Mouse (Mus musculus) embryonic fibroblast, embryonic 13.5 days (primary cell): ENCODE data around the gene Guca1b.

ENCODE experiments used
- CTCF ChIP-seq: IDR thresholded peaks from 2 replicates; pipeline ENCODE4 v1.5.1; 2011; ENCODE audit warnings: mild to moderate bottlenecking, control low read depth, low read length, moderate library complexity, borderline replicate concordance; ENCODE audit not compliant: insufficient read depth
- POLR2A ChIP-seq: IDR thresholded peaks from 2 replicates; pipeline ENCODE4 v1.6.1; 2011; ENCODE audit warnings: low read depth, mild to moderate bottlenecking, control low read depth, low read length, moderate library complexity

DNA sequence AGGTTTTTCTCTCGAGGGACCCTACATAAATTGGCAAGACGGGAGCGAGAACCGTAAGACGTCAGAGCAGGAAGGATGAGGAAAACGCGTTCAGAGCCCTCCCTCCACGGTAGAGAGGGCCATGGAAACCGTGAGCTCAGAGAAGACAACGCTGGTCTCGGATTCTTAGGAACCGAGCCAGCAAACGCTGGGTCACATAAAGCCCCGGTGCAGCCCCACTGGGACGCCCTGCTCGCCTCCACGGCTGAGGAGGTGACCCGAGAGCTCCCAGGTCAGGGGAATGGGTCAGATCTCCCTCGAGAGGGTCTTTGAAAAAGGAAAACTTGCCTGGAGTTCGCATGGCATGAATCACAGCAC is 16.1 kb upstream of the Guca1b start:
- no peak for TF ChIP-seq CTCF
- no peak for TF ChIP-seq POLR2A
